Mouse (Mus musculus) adrenal gland, adult 8-10 months (tissue): Measurements from ENCODE around the gene Slc12a7. TPM values are rescaled to one million over a fixed set of nuclear protein-coding genes. Genes with fewer than 3 reads are reported as not detected.
A peak's percentile ranks its signal among the peaks of the same experiment; 100 is the strongest.

Experiments used
- DNase-seq: peaks from one replicate; pipeline ENCODE4 v3.0.0; 2022
- total RNA-seq, 4 experiments: library from RNA; stranded (reverse); gene quantifications; 2 replicates each; pipeline ENCODE4 v1.2.4; 2022

The Slc12a7 gene
- total RNA-seq, 4 experiments from 2014 or later = 42.4 to 95.1 (median 62.1) TPM

DNA sequence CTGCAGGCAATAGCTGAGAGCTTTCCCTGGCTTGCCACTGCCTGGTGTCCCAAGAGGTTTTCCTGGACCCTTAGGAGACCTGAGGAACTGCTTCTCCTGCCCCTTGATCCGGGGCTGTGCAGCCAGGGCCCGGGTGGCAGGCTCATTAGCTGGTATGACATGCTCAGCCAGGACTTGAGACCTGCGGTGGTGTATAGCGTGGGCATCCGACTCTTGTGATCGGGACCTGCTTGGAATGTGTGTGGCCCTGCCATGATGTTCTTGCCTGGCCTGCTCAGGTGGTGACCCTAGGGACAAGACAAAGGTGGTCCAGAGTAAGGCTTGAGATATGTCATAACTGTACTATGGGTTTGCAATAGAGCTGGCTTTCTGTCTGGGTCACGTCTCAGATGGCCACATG is 88.4 kb downstream of the Slc12a7 start:
- no peak for DNase-seq

DNA sequence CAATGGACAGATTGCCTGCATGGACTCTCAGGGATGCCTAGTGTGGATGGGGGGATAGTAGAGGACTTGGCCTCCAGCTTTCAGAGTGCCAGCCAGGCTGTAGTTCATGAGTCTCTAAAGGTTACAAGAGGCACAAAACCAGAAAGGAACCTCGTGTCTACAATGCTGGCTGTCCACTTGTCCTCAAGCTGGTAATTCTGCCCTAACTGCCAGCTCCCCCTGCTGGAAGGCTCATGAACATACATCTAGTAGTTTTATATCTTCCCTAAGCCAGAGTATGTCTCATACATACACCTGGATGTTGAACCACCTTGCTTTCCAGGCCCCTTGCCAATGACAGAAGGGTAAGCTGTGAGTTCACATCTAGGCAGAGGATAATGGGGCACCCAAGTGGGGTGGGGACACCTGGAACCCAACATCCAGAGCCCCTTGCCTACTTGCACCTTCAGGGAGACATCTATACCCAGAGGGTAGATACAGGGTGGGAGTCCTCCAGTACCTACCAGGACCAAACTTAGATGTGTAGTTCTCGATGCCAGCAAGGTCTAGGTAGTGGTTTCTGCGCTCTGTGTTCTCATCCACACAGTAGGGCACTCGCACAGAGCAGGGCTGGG is 89.4 kb downstream of the Slc12a7 start:
- DNase-seq = peak; percentile 50

DNA sequence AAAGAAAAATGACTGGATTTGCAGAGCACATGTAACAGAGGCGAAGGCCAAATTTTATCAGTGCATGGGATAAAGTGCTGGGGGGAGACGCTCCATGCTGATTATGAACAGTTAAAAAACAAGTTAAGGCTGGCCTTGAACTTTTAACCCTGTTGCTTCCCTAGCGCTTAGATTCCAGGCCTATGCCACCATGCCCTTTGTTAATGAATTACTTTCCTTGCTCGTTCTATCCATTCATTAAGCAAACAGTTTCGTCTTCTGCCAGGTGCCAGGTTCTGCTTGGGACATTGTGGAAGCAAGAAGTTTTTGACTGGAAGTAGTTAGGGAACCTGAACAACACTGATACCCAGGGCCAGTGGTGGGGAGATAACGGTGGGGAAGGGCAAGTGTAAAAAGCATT is 90.8 kb downstream of the Slc12a7 start:
- DNase-seq = no peak

DNA sequence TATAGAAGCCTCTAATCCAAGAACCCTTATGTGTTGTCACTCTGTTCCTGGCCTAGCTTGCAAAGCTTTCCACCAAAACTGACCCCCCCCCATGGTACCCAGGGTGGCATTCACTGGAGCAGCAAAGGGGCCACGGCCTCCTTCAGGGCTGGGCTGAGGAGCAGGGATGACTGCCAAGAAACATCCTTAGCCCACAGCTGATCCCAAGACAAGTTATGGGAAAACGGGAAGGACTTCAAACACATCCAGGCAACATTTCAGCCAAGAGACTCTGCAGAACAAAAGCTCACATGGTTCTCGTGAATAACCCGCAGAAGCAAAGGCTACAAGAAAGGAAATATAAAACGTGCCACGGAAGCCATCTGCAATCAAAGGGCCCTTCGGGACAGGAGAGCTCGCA is 94.3 kb downstream of the Slc12a7 start:
- DNase-seq = no peak

DNA sequence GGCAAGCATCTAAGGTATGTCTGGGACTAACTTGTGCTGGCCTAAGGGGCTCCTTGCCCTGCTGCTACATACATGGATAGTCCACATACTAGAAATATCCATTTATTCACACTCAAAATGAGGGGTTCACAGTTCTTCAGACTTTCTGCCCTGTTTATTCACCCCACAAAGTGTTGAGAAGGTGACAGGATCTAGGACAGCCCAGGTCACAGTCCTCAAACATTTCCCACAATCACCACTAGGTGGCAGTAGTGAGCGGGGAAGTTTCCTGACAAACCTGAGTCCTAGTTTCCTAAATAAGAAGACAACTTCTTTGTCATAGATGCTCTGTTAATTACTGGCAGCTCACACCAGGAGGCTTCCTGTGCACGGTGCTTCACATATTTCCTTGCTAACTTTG is 98.6 kb downstream of the Slc12a7 start:
- no peak for DNase-seq

DNA sequence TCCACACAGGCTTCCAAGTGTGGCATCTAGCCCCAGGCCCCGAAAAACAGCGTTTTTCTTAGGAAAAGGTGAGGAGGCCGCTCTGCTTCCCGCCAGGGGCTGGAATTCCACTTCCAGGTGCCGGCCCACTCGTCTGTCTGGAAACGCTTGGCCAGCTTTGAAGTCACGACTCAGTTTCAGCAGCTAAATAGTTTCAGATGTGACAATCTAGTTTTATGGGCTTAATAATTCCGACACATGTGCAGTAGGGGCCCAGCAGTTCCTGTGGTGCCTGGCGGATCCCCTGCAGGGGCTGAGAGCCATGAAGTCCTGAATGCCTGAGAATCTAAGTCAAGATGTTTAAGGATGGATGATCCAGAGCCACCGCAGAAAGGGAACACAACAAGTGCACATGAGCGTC is 100.9 kb downstream of the Slc12a7 start:
- DNase-seq = no peak

DNA sequence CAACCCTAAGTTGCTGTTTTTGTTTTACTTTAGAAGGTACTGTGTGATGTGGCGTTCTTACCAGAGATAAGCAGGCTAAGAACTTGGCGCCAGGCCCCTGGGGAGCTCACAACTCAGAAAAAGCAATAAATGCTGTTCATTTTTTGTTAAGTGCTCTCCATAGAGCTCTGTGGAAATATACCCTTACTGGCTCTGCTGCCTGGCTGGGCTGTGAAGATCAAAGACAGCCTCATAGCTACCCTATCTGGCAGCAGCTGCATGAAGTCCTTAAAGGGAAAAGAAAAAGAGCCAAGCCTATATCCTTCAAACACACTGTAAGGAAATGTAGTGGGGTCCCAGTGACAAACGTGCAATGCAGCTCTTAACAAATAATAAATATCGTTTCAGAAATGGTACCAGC is 102.9 kb downstream of the Slc12a7 start:
- no peak for DNase-seq

DNA sequence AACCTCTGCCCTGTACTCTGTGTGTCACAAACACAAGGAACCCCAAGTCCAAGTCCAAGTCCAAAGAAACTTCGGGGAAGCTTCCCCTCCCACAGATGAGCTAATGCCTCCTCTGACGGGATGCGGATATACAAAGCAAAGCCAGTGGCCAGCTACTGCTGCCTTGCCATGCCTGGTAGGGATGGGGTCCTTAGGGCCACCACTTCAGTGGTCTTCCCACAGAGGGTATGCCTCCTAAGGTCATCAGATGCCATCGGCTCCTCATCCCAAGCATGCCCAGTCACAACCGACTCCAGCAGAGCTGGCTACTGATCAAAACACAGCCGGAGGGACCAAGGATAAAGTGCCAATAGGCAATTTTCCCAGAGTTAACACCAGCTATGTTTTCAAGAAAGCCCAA is 103.6 kb downstream of the Slc12a7 start:
- DNase-seq = no peak

DNA sequence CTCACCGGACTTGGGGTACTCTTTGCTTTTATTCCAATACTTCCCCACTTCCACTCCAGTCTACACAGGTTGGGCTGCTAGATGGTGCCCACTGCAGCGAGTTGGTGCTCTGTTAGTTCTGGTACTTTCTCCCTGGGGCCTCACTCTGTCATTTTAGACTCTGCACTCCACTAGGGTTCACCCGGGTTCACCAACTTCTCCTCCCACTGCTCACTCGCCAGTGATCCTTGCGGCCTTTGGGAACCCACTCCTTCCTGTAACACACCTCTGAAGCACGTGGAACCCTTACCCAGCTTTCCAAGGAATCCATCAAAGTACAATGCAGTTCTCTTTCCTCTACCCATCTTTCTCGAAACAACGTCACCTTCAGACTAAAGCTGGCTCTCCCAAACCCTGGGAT is 104.8 kb downstream of the Slc12a7 start:
- DNase-seq = no peak

DNA sequence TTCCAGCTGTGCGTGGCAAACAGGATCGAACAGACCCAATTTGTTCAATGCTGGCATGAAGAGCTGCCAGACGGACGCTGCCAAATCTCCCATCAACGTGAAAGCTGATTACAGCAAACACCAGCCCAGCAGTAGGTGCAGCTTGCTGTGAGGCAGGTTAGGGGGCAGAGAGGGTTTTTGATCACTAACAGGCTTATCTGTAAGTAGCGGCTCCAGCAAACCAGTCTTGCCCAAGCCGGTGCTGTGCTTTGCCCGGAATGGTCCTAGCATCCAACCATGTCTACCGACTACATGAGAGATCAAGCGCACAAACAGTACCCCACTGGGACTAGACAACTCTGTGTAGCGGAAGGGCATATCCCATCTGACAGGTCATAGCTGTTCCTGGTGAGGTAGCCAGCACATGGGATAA is 106.2 kb downstream of the Slc12a7 start:
- no peak for DNase-seq

DNA sequence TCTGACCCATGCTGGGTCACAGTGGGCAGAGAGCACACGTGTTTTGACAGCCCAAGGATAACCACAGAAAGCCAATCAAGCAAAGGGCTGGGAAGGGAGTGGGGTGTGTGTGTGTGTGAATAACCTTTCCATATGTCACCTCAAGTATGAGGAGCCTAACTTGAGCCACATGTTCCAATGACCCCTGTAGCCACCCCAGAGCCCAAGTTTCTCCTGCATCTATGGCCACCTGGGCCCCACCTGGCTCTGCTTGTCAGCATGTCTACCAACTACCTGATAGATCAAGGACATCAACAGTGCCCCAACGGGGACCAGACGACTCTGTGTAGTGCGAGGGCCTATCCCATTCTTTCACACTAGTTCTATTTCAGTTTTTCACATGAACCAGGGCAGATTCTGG is 106.8 kb downstream of the Slc12a7 start:
- no peak for DNase-seq

DNA sequence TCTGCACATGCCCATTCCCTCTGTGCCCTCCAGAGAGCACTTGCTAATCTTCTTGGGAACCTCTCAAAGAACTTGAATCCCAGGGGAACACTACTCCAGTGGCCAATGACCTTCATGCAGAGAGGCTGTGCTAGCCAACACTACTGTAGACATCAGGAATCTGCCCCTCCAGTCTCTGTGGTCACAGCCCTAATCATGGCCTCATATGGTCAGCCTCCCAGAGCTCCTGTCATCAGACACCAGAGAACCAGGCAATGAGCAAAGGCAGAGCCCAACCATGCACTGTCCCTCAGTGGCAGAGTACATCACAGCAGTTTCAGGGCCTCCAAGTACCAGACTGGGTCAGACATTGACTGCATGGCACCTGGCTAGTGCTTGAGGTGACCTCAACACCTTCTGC is 109.8 kb downstream of the Slc12a7 start:
- no peak for DNase-seq

DNA sequence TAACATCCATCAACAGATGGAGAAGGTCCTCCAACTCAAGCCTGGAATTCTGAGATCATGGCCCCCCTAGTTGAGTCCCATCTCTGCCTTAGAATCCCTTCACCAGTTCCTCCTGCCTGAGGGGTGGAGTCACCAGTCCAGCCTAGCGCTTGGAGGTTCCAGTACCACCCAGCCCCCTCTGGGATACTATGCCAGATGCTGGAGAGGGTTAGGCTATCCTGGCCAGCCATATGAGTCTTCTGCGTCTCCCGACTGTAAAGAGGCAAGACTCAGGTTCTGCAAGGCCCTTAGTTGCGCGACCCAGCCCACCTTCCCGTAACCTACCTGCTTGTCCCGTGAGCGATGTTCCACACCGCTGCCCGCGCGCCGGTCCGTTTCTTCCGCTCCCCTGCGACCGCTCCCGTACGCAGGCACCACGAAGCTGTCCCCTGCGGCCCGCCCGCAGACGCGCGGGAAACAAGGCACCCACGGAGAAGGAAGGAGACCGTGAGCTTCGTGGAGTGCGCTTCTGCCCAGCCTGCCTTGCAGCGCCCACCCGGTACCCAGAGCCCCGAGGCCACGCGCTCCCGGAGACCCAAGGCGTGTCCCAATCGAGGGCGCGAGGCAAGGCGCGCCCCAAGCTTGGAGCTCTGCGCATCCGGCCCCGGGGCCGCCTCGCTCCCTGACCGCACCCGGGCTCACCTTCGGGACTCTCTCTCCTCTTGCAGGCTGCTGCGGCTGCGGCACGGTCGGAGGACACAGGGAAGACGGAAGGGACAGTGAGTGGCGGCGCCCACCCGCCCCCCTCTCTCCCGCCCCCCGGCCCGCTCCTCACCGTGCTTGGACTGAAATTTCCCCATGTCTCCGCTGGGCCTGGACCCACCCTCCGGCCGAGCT is 113.9 kb downstream of the Slc12a7 start:
- DNase-seq = no peak

DNA sequence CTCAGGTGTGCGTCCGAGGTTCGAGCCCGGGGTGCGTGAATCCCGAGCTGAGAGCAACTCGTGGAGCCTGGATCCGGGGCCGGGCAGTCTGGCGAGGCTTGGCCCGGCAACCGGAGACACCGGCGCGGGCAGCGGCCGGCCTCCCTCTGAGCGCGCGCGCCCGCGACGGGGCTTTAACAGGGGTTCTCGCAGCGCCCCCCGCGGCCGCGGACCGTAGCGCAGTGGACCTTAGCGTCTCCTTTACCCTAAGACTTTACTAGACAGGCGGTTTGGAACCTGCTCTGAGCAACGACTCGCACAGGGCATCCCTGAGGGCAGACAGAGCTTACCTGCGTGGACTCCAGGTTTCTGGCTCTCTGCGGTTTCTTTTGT is 114.6 kb downstream of the Slc12a7 start, which contains the start of gene Nkd2:
Nkd2 (minus strand) TSS at position 167 of the 372 bp plus-strand sequence.
- peak; percentile 62 for DNase-seq

Other genes starting within 250 kb of the Slc12a7 start
- gene Slc6a3, start 196.3 kb upstream of the Slc12a7 start, total RNA-seq = under 1 TPM in 1 of 4 experiments, not detected in 3; 0.15 TPM
- 100 to 1,000 TPM; 157 to 197 (median 166) TPM for gene Clptm1l, start 129.1 kb upstream of the Slc12a7 start, total RNA-seq
- gene Tert, start 106.2 kb upstream of the Slc12a7 start, total RNA-seq = 10 to 100 TPM in 3 of 4 experiments, 1 to 10 TPM in 1; 8.7 to 18.7 (median 12.3) TPM
- gene Slc6a18, start 55.1 kb upstream of the Slc12a7 start, total RNA-seq = not detected
- gene Slc6a19, start 28.2 kb upstream of the Slc12a7 start, total RNA-seq = under 1 TPM in 3 of 4 experiments, not detected in 1; 0.09 to 0.70 (median 0.35) TPM
- 1 to 10 TPM; 2.5 to 3.7 (median 2.7) TPM for gene Nkd2, start 114.5 kb downstream of the Slc12a7 start, total RNA-seq
- 1 to 10 TPM in 3 of 4 experiments, under 1 TPM in 1; 0.87 to 1.6 (median 1.2) TPM for gene Trip13, start 204.7 kb downstream of the Slc12a7 start, total RNA-seq
- gene Brd9, start 204.7 kb downstream of the Slc12a7 start, total RNA-seq = 10 to 100 TPM; 29.7 to 53.5 (median 41.0) TPM
- not detected for gene Zdhhc11, start 230.8 kb downstream of the Slc12a7 start, total RNA-seq